Mouse (Mus musculus): ENCODE measurements at regions not wholly inside any gene's neighbourhood (a gene's known extent, or its start where the extent isn't known, plus 50 kb on each side); places are given as distances from the start of the nearest gene placed in this dataset.

DNA sequence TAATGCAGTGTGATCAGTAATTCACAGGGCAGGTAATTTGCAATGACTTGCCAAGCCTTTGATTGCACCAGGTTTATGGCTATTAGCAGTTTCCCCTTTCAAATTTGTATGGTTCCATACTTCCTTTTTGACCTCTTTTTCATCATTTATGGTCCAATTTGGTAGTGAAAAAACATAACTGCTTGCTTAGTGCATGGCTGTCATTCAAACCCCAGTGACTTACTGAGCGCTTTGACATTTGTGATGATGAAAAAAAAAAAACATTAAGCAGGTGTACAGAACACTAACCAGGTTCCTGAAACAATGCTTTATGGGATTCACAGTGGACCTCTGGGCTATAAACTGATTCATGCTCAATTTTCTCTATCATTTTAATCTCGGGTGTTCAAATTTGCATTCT, 317.5 kb upstream of the Meox2 start:
- TF ChIP-seq POLR2A (IDR thresholded peaks at IDR 0.05; ENCODE audit: borderline replicate concordance, extremely low read depth, low read depth, low read length): no peak
- no peak for TF ChIP-seq CTCF (IDR thresholded peaks at IDR 0.05; ENCODE audit: insufficient read depth, low read length)

Measured in lung, adult 2 months (tissue).